Mouse (Mus musculus) left cerebral cortex, postnatal 25 days (tissue): ENCODE results near the gene 9030612E09Rik. TPM values are rescaled to one million over a fixed set of nuclear protein-coding genes. Genes with fewer than 3 reads are reported as not detected.

Experiments used
- DNase-seq, 2 experiments: peaks; one replicate each; pipeline ENCODE4 v3.0.0; 2022; ENCODE audit warnings: low spot score in 2 of 2, mixed read lengths in 1 of 2
- intact Hi-C: fragments of 180-260 bp; cut with DNase I; formaldehyde crosslinking; loops from one replicate; pipeline ENCODE4 v1.15.1; 2025
- total RNA-seq, 2 experiments: library from RNA; stranded (reverse); gene quantifications; 2 replicates each; pipeline ENCODE4 v1.2.3; 2021

9030612E09Rik gene
- total RNA-seq, 2 experiments from 2014 or later = 1.7 to 2.4 TPM

GRCm38 (mm10) chr10:43180313-43180912, 5.9 kb downstream of the 9030612E09Rik start:
- intact Hi-C loops = no loop called here
- DNase-seq = no peak

DNA sequence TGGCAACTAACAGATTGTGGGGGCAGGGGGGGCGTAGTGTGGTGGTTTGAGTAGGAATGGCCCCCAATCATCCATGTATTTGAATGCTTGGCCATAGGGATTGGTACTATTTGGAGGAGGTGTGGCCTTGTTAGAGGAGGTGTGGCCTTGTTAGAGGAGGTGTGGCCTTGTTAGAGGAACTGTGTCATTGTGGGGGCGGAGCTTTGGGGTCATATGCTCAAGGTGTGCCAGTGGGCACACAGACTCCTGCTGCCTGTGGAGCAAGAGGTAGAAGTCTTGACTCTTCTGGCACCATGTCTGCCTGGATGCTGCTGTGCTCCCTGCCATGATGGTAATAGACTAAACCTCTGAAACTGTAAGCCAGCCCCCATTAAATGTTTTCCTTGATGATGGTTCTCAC, 25.7 kb downstream of the 9030612E09Rik start:
- DNase-seq = no peak
- intact Hi-C loops = no loop called here

DNA sequence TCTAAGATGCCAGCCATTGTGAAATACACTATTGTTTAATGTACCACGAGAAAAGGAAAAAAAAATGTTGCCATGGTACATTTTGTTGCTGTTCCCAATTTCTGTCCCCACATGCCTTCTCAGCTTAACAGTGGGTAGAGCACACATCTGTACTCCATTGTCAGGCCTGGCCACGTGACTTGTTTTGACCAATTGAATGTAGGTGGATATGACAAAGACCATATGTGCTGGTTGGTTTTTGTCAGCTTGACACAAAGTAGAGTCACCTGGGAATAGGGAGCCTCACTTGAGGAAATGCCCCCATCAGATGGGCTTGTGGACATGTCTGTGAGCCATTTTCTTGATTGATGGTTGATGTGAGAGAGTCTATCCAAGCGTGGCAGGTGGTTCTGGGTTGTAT, 29.4 kb downstream of the 9030612E09Rik start:
- intact Hi-C loops = no loop called here
- no peak for DNase-seq

- DNase-seq = no peak
- intact Hi-C loops = no loop called here
These were observed 37.4 kb downstream of the 9030612E09Rik start for GRCm38 (mm10) chr10:43211866-43212265.

GRCm38 (mm10) chr10:43217361-43217900, 42.9 kb downstream of the 9030612E09Rik start:
- intact Hi-C loops = no loop called here
- no peak for DNase-seq

- intact Hi-C loops = loop anchor here (2.0 kb wide), 1 partner anchor 198 kb away; no protein-coding TSS in a partner anchor
- DNase-seq = peak in 1 of 2 experiments; percentile 4
These were observed 46.0 kb downstream of the 9030612E09Rik start for GRCm38 (mm10) chr10:43220479-43220878.

DNA sequence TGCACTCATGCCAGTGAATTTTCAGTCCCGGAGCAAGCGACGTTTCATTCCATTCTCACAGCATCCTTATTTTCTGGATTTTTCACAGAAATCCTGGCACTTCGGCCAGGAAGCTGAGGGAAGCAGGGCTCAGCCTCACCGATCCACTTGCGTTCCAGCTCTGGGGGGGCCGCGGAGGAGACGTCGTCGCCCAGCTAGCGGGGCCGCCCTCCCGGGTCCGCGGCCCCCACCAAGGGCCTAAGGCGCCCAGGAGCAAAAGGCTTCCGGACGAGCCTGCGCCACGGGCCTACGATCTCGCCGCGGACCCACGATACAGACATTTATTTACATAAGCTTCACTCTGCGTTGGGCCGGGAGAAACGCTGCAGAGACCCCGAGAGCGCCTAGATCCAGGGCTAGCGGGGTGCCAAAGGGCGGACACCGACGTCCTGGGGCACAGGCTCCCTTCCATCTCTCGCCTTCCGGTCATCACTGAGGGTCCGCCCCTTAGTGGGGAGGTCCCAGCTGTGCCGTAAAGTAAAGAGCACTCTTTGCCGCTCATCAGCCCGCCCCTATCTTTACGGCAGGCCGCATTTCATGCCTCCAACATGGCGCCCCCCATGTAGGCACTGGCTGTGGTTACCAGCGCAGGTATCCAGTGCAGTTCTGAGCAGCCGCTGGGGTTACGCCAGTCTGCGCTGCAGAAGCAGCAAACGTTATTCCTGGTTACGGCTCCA, 46.6 kb downstream of the 9030612E09Rik start, which contains the start of gene Pdss2:
Gene Pdss2 (plus strand): TSS at position 577 of the 716 bp plus-strand sequence.
- peak; percentile 93 to 98 for DNase-seq
- intact Hi-C loops = loop anchor here (1.0 to 2.0 kb wide), 2 partner anchors 48 to 198 kb away; no protein-coding TSS in a partner anchor

- intact Hi-C loops = loop anchor here (1.0 to 2.0 kb wide), 2 partner anchors 48 to 199 kb away; no protein-coding TSS in a partner anchor
- no peak for DNase-seq
These were observed 47.2 kb downstream of the 9030612E09Rik start for GRCm38 (mm10) chr10:43221659-43222058.

DNA sequence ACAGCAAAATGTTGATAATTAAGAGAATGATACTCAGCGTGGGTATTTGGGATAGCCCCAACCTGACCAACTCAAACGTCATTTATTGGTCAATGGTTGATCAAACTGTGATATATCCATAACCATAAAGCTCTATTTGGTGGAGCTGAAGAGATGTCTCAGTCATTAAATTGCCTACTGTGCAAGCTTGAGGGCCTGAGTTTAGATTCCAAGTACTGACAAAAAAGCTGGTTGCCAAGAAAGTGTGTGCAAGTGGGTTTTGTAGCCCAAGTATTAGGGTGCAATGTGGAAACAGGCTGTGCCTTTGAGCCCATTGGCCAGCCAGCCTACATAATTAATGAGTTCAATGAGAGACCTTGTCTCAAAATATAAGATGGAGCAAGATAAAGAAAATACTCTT, 48.9 kb downstream of the 9030612E09Rik start:
- no peak for DNase-seq
- intact Hi-C loops = no loop called here

Other genes with a start within 250 kb of the 9030612E09Rik start
- gene Sobp, start 174 bp upstream of the 9030612E09Rik start, total RNA-seq = 10 to 100 TPM; 71.3 to 84.9 TPM
- gene Pdss2, start 46.8 kb downstream of the 9030612E09Rik start, total RNA-seq = 10 to 100 TPM; 14.8 to 15.7 TPM